In the genomic region with DNA sequence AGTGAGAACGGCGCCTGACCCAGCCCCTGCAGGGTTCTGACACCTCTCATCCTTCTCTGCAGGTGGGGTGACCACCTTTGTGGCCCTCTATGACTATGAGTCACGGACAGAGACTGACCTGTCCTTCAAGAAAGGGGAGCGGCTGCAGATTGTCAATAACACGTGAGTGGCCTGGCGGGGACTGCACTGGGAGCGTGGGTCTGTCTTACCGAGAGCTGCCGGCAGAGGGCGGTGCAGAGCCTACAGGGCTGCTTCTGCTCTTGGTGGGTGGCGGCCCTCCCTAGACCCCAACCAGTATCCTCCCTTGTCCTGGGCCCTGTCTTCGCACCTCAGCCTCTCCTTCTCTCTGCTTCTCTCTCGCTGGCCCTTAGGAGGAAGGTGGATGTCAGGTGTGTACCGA, we compare ENCODE assay signal across 8 mouse cellular contexts. TPM values are rescaled to one million over a fixed set of nuclear protein-coding genes. Genes with fewer than 3 reads are reported as not detected.
DNase-seq lines count a peak whose midpoint lies in the region; ATAC-seq and TF ChIP-seq lines count a peak whose summit lies in the region.

No protein-coding gene starts in this region.

- TF ChIP-seq CTCF in cerebellum, adult 2 months (IDR thresholded peaks at IDR 0.05; ENCODE audit: borderline replicate concordance, insufficient read depth, low read depth, low read length): peak; percentile 77

- no peak overlapping the region for H3K27ac ChIP-seq in cerebellum, adult 2 months (ENCODE audit: insufficient read depth, low read length)
- peak overlapping the region; percentile 49; the same call in 1 of the 2 replicates for H3K27ac ChIP-seq in hindbrain, embryonic 11.5 days (ENCODE audit: low read depth, low read length)

- H3K9ac ChIP-seq in hindbrain, embryonic 11.5 days (ENCODE audit: low read depth, low read length): no peak overlapping the region

- peak; percentile 13; the same call in 1 of the 2 replicates for ATAC-seq in hindbrain, embryonic 11.5 days (ENCODE audit: low FRiP score)
- peak; percentile 58 for ATAC-seq in megakaryocyte progenitor cell, adult 5-6 weeks (replicated peaks; ENCODE audit: poor library complexity)

- H3K4me1 ChIP-seq in cerebellum, adult 2 months (ENCODE audit: control insufficient read depth, insufficient read depth, low read length): peaks cover 4% of the 10 kb centered on the region
- H3K4me1 ChIP-seq in hindbrain, embryonic 11.5 days (replicated peaks; ENCODE audit: control insufficient read depth, insufficient read depth, low read length): peaks cover 34% of the 10 kb centered on the region

- H3K27me3 ChIP-seq in cerebellum, adult 2 months (ENCODE audit: control insufficient read depth, insufficient read depth, low read length): no peaks in the 10 kb centered on the region
- H3K27me3 ChIP-seq in hindbrain, embryonic 11.5 days (ENCODE audit: control insufficient read depth, insufficient read depth, low read length): no peaks in the 10 kb centered on the region

- peak; percentile 66 for DNase-seq in Muller cell, postnatal 12 days (ENCODE audit: inconsistent ontology term)
- peak; percentile 50 to 72 for DNase-seq in cerebellum, adult 2 months
- DNase-seq in frontal cortex, postnatal 14 days (ENCODE audit: low spot score in 2 of 2): peak; percentile 64 to 79
- peak; percentile 95 for DNase-seq in hindbrain, embryonic 11.5 days (ENCODE audit: low spot score)
- peak; percentile 59 to 82 for DNase-seq in left cerebral cortex, adult 8-10 months (ENCODE audit: low spot score in 2 of 2)
- DNase-seq in right cerebral cortex, postnatal 36 days (ENCODE audit: low spot score in 2 of 2): peak; percentile 51 to 62
- DNase-seq in adipocyte (ENCODE audit: low spot score): no peak

- no peak overlapping the region for H3K4me2 ChIP-seq in hindbrain, embryonic 11.5 days (replicated peaks; ENCODE audit: low read depth, low read length)

- H3K36me3 ChIP-seq in hindbrain, embryonic 11.5 days (ENCODE audit: control insufficient read depth, insufficient read depth, low read length): no peaks in the 10 kb centered on the region

- no peaks in the 10 kb centered on the region for H3K9me3 ChIP-seq in hindbrain, embryonic 11.5 days (ENCODE audit: control insufficient read depth, low read length)

- TF ChIP-seq POLR2A in cerebellum, adult 2 months (IDR thresholded peaks at IDR 0.05; ENCODE audit: borderline replicate concordance, insufficient read depth, low read length): no peak

- H3K4me3 ChIP-seq in cerebellum, adult 2 months (replicated peaks; ENCODE audit: insufficient read depth, low read depth, low read length): no peak overlapping the region
- H3K4me3 ChIP-seq in hindbrain, embryonic 11.5 days (ENCODE audit: low read depth, low read length): no peak overlapping the region

- WGBS in cerebellum, adult 2 months: 40% methylated on average over 14 of the region's 14 CpGs
- WGBS in hindbrain, embryonic 11.5 days: 15% methylated on average over 12 of the region's 14 CpGs

RNA-seq across cellular contexts. Expression of gene Src, which starts 40.2 kb away (rescaled TPM):
- polyA plus RNA-seq in cerebellum, adult 2 months (2012; rRNA removed): 47.0 and 48.3 TPM in 2 replicates
- 13.0 and 14.4 TPM in 2 replicates for polyA plus RNA-seq in hindbrain, embryonic 11.5 days (2014; fragmentation: Nextera tagmentation; extraction: Ambion mirVana)
- total RNA-seq in left cerebral cortex, adult 8-10 months (2022): 100 to 1,000 TPM; 107 to 122 (median 115) TPM
- 0.27 TPM in 1 of 2 replicates, not detected in the other for total RNA-seq in megakaryocyte progenitor cell, adult 5-6 weeks (2015)
- total RNA-seq in megakaryocyte progenitor cell, adult 5-6 weeks (2017): 0.07 TPM in 1 of 2 replicates, not detected in the other

Comparison
In these comparisons a context has a peak if more than half of its experiments do, and no peak if none do; other contexts are left out.
1. RNA of gene Src, which starts 40.2 kb away (total RNA-seq): 107 to 122 TPM in left cerebral cortex, adult 8-10 months; 0.07 to 0.27 TPM in megakaryocyte progenitor cell, adult 5-6 weeks; every median in the first group is over 10 times any median in the second.